Mouse (Mus musculus) cerebellum, adult 8-10 months (tissue): Measurements from ENCODE around the gene Tnr.
"Not testable (repeated sequence)": the region's sequence is repeated elsewhere in the genome, so short reads cannot be mapped to it uniquely, and the experiment has no call there.

Source experiments
- DNase-seq: peaks from one replicate; pipeline ENCODE4 v3.0.0; 2022

Tnr gene

DNA sequence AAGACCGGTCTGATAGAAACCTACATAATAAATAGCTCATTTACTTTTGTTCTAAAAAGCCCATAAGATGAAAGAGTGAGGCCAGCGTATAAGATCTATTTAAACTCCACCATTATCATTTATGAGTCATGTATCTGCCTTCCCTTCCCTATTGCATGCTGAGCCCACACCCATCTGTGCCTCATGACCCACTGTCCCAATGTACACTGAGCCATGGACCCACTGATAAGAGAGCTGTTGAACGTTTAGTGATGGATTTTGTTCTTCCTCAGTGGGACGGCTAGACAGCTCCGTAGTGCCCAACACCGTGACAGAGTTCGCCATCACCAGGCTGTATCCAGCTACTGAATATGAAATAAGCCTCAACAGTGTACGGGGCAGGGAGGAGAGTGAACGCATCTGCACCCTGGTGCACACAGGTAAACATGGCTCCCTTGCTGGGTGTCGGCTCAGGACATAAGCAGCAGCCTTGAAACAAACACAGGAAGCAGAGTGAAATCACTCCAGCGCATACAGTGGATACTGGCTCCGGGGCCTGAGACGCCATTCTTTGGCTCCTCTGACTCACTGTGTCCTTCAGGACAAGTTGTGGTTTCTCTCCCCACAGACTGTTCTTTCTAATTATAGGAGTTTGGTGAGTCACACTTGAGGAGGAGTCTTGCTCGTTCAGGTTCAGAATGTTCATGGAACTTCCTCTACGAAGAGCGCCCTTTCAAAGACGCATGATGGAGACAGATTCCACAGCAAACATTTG lies 365.6 kb downstream of the Tnr start:
- no peak for DNase-seq

DNA sequence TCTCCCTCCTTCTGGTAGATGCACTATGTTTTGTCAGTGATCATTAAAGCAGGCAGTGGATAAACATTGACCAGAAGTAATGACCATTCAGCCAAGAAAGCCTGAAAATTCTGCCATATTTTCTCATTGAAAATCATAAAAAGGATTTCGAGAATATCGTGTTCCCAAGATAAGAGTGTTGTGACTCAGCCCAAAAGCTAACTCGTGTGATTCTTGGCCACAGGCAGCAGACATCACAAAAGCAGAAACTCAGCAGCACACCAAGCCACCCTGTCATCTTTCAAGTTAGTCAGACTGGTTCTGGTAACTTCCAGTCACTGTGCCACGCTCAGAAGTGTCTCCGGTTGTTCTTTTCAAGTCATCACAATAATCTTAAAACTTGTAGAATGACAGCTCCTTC lies 367.0 kb downstream of the Tnr start:
- DNase-seq: no peak

DNA sequence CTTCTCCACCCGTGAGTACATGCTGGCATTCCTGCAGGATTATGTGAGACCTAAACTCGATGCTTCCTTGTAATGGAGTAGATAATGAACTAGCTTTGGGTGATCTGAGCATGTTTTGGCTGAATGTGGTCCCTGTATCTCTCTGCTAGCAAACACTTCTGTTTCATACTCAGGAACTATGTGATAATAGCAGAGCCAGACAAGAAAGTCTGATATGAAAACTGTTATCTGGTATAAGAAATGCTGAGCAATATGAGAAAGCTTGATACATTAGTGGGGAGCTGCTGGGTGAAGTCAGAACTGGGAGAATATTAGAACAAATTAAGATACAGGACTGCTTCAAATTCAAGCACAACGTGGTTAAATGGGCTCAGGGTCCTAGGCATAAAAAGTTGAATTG lies 371.5 kb downstream of the Tnr start:
- DNase-seq: no peak

DNA sequence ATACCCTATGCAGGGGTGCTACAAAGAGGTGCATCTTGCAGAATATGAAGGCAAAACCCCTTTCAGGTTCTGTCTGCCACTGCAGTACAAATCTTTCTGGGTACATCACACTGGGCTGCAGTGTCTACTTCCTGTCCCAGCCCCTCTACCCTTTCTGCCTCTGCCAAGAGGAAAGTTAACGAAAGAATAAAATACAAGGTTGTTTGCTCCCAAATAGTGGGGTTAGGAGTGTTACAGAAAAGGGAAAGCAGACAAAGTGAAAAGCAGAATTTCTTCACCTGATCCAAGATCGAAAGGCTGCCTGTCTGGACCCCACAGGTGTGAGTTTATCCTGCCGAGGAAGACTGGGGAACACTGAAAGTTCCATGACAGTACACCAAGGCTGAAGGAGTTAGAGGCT lies 376.4 kb downstream of the Tnr start:
- no peak for DNase-seq

DNA sequence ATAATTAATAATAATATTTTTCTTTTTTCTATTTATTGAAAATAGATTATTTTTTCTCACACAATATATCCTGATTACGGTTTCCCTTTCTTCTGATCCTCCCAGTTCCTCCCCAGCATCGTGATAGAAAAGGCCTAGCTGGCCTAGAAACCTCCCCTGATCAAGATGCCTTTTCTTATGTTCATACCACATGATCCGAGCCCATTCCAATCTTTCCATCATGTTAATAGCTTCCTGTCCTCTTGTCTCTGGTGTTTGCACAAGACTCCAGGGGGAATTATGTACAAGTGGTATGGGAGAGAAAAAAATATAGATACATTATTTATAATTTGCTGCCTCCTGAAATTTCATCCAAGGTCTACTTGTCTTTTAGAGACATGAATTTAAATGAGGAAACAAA lies 377.1 kb downstream of the Tnr start:
- no peak for DNase-seq

DNA sequence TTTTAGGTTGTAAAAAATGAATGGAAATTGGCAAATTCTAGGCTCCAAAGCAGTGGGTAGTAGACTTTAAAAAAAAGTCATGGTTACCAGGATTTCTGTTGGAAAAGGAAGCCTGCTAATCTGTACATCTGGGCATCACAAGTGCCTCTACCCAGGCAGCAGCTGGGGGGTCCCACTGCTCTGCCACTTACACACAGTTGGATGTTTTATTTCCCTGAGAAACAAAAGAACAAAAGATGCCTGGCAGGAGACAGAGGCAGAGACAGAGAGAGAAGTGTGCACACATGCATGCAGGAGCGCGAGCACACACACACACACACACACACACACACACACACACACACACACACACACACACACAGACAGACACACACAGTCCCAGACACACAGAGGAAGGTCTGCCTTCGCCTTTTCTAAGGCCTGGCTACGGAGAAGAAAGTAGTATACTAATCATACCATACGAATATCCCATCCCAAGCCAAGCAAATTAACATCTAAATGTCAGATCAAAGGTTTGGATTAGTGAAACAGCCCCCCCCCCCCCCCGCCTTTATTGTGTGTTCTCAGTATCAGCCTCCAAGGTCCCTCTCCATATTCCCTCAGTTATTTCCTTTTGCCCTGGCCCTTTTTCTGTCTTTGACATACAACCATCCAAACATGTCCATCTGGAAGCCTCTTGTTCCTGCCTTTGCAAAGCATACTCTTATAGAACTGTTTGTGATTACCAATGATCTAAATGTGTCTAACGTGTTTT lies 378.0 kb downstream of the Tnr start:
- DNase-seq: no peak

DNA sequence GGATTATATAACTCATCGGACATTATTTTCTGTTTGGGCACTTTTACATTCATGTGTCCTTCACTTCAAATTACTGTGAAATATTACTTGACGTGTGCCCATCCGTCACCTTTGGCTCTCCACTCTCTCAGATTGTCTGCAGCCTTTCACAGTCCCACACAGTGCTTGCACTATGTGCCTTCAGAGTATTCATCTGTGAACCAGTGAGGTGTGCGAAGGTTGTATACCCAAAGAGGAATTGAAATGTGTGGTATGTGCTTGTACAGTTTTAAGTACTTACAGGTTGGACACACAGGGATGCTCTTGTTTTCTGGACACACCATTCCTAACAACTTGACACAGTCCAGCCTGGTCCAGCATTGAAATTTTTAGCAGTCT lies 378.5 kb downstream of the Tnr start:
- no peak for DNase-seq

DNA sequence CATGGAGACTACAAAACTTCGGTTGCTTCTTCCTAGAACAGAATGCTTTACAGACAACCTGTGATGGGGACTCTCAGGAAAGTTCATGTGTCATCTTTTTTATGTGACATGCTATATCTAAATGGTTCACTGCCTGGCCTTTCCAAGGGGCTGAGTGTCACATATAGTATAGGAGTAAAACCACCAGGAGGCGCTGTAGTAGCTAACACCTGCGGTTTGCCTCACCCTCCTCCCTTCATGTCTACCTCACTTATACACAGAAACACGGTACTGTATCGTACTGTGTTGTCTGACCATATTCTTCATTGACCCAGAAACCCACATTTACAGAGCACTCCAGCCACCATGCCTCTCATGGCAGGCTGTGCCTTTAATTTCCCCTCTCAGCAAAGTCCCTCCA lies 387.4 kb downstream of the Tnr start:
- peak; percentile 14 for DNase-seq

DNA sequence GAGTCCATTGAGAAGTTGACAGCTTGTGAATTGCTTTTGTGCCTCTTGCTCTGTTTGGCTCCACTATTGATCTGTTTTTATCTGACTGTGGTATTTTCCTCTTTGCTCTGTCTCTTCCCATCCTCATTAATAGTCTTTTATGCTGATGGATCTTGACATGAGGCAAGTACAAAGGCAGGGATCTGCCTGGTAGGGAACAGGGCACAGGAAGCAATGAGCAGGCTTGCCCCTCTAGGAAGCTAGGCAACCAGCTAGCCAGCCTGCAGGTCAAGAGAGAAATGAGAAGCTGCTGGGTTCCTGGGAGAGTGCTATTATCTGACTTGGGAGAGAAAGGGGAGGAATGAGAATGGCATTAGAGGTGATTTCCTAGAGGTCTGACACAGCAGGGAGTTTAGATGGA lies 391.2 kb downstream of the Tnr start:
- DNase-seq: no peak

DNA sequence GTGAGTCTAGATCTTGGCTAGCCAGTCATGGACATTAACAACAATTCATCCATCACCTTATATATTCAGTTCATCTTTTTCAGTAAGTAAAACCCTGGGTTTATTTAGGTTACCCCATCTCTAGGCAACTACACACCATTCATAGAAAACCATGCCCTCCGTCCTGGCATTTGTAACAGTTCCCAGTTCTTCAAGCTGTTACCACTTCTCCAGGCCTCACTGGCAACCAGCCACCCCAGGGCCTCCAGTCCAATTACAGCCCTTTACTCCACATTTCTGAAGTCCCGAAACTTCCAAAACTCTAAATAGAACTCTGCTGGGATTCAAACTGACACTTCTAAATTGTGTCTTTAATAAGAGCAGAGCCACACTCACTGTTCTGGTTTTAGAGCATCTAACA lies 397.0 kb downstream of the Tnr start:
- DNase-seq: no peak

DNA sequence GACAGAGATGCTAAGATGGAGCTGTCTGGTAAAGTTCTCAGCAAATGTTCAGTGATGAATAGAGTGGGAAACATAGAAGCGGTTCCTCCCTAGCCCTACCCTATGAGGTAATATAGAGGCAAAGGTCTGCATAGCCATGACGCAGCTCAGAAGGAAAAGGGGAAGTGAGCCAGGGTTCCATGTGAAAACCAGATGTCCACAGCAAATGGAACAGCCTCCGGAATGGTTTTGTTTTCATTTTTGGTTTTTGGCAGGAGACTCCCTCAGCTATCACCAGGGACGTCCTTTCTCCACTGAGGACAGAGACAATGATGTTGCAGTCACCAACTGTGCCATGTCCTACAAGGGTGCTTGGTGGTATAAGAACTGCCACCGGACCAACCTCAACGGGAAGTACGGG lies 399.4 kb downstream of the Tnr start:
- DNase-seq: no peak

DNA sequence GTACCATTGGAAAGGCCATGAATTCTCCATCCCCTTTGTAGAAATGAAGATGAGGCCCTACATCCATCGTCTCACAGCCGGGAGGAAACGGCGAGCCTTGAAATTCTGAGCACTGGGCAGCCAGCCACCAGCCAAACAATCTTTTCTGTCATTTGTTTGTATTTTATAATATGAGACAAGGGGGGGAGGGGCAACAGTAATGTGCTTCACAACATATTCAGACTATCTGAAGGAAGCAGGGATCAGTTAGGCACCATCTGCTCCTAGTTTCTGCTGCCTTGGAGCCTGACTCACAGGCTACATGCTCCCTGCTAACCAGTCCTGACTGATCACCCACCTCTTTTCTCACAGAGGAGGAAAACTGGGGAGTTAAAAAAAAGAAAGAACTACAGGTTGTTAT lies 400.5 kb downstream of the Tnr start:
- DNase-seq: no peak

DNA sequence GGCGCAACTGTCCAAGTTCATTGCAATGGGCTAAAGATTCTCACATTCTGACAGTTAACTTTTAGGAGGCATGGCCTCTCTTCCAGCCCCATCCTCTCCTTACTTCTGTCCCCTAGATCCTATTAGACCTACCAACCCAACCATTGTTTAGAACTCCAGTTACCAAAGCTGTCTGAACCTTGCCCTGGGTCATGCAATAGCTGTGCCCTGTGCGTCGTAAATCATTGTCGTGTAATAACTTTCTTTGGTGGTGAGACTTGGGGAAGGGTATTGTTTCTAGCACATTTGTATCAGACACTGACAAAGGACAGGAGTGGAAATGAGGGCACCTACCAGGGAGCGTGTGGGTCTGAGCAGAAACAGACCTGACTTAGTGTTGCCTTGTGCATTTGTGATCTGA lies 401.1 kb downstream of the Tnr start:
- DNase-seq: no peak

DNA sequence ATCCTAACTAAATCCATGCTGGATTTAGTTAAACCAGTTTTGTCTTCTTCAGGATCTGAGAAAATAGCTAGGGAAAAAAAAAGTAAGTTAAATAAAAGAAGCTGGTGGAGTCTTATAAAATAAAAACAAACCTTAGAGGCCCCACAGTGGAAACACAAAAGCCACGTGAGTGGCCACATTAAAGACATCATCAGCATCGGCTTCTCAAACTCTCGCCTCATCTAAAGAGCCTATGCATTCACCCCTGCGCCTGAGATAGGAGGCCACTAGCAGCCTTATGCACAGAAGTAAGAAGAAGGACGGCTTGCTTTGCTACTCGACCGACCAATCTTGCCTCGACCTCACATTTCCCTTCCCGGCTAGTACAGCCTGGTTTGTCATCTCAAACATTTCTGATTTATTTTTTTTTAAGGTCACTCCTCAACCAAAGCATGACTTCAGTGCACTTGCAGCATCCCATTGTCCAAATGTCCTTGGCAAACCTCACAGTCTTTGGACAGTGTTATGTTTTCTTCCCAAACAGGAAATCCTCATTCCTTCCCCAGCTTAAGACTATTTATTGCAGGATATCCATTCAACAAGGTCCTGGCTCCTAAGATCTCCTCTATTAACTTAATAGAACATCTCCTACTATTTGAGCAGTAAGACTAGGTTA lies 405.2 kb downstream of the Tnr start:
- DNase-seq: no peak

DNA sequence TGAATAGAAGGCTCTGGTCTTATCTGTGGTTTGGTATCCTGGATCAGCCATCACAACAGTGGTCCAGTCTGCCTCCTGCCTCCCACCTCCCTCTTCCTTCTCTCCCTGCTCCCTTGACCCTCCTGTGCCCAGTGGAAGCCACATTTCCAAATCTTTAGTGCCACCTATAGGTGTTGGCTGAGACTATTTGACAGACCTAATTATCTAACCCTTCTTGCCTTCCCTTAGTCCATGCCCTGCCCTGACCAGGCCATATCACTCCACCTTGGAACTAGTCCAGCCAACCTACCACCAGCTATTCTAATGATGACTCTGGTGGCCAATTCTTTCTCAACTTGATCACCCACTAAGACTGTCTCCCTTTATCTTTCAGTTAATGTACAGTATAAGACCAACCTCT lies 408.5 kb downstream of the Tnr start:
- DNase-seq: no peak

DNA sequence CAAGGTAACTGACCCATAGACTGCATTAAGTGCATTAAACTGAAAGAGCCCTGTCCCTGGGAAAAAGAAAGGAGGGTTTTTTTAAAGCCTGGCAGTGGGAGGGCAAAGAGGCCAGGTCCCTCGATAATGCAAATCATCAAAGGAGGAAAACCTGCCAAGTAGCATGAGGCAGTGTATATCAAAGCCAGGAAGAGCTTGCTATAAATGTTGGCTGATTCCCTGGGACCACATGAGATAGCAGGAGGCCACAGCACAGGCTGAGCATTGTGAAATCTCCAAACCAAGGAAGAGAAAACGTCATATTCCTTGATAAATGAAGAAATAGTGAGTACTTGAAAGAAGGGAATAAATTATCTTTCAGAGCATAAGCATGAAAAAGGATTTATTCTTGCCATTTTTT lies 409.0 kb downstream of the Tnr start:
- DNase-seq: no peak

DNA sequence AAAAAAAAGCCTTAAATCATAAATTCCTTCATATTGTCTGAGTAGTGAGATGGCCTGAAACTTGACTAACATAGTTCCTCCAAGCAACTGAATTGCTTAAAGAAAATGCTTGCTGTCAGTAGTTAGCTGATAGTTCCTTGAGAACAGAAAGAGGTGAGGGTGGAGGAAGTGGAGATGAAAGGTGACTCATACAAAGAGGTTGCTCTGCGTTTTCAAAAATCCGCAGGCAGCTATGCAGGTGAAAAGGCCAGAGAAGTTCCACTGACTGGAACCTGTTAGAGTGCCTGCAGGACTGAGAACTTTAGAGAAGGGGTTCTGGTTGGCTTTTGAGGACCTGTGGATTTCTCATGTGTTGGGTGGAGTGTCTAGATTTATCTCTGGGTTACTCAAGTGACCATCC lies 414.9 kb downstream of the Tnr start:
- no peak for DNase-seq

DNA sequence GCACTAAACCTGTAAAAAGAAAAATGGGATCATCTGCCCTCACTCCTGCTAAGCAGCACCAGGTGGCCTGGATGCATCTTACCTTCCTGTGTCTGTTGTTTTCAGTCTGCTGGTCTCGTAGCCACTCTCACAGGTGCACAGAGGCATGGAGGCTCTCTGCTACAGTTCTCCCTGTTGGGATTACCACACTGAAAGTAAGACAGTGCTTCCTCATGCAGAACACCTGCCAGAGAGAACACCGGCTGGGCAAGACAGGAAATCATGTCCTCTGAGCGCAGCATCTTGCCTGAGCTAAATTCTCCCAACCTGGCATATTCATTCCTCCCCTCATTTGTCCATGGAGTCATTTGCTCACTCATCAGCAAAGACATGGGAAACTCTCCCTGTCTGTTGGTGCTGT lies 415.8 kb downstream of the Tnr start:
- no peak for DNase-seq

DNA sequence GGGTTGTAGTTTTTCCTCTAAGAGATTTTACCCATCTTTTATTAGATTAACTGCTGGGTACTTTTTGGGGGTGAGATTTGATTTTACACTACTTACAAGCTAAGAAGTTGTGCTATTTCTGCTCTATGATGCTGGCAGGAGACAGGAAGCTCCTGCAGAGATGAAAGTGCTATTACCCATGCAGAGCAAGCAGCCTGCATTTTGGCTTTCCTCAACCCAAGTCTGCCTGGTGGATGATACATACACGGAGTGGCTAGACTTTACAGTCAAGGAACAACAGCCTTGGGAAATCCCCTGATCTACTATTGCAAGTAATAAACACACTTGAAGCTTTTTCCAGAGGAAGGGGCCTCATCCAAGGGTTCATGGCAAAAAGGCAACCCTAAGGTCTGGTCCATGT lies 430.0 kb downstream of the Tnr start:
- DNase-seq: no peak

DNA sequence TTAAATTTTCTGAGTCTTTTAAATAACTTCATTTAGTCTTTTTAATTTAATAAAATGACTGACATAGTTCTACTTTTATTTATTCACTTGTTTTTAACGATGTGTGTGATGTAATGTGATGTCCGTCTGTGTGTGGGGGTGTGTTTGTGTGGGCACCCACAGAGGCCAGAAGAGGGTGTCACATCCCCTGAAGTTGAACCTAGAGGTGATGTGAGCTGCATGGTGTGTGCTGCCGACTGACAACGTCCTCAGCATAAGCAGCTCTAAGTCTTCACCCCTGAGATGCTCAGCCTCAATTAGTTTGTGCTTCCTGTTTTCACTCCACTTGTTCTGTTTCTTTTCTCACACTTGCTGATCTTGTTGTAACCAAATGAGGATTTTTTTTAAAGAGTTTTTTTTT lies 439.8 kb downstream of the Tnr start:
- no peak for DNase-seq

DNA sequence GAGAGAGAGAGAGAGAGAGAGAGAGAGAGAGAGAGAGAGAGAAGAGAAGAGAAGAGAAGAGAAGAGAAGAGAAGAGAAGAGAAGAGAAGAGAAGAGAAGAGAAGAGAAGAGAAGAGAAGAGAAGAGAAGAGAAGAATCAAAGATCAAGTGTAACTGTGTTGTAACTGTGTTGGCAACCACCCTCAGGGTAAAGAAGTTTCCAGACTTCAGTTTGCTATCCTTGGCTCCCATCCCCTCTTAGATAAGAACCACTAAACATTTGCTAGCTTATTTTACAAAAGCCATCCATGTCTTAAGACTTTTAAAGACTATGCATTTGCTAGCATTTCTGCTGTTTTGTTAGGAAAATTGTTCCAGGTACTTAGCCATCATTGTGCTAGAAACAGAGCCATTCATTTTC lies 442.7 kb downstream of the Tnr start:
- DNase-seq: not testable (repeated sequence)

DNA sequence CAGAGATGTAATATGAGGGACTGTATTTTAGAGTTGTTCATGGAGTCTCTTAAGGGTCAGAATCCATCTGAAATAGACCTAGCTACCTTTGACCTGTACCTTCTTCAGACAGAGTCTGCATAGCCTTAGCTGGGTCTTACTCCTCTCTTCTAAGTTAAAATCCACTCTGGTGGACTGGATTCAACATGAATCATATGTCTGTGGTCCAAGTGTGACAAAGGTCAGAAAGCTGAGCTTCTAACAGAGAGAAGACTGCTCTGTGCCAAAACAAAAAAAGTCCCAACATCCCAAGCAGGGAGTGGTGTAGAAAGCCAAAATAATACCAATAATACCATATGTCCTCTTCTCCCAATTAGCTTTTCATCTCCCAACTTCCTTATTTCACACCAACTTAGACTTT lies 444.8 kb downstream of the Tnr start:
- DNase-seq: no peak

DNA sequence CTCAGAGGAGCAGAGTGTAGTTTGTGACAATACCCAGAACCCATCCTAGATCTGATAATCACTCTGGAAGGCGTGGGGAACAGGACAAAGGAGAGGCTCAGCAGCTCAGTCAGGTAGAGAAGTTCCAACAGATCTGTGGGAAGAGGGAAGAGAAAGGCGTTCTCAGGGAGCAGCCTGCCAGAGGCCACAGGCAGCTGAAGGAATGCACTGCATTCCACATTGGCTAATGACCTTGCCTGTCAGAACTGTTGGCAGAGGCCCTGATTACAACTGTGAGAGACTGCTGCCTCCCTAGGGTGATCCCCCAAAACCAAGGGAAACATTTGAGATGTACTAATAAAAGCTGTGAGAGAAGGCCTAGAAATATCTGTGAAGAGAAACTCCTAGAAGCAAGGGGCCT lies 454.2 kb downstream of the Tnr start:
- no peak for DNase-seq

DNA sequence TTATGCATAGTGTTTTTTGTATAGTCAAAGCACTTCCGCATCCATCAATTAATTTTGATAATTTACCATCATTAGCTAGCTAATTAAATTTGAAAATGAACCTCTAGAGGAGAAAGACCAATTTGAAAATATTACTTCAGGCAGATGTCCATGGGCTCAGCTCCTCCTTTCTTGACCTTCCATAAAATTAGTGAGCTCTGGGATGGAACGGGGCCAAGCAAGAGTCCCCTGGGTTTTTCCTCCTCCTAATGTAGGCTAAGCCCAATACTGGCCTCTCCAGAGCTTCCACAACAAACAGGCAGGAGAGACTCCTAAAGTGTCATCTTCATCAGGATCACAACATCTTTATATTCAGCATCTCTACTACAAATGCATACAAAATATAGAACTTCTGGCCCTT lies 455.5 kb downstream of the Tnr start:
- no peak for DNase-seq
